Mouse (Mus musculus): ENCODE data around the gene Clca1. TPM values are rescaled to one million over a fixed set of nuclear protein-coding genes. Genes with fewer than 3 reads are reported as not detected.
"Not testable (repeated sequence)": the region's sequence is repeated elsewhere in the genome, so short reads cannot be mapped to it uniquely, and the experiment has no call there.

Gene Clca1
- total RNA-seq (2015) (not detected in 2 replicates), total RNA-seq (2017) (not detected in 2 replicates)

DNA sequence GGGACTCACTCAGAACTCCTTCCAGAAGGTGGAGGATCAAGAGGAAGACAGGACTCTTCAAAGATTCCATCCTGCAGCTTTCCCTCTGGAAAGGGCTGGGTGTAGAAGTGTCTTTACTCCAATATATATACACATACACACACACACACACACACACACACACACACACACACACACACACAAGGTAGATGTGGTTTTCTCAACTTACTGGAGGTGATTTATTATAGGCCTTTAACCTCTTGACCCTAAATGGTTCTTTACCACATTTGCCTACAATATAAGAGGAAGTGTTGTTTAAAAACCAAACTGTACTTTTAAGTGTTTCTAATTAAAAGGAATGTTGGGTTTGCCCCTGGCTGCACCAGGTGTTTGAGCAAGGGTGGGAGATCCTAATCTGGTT lies at the start of gene Clca1:
Gene Clca1 (minus strand): TSS at position 101 of the 400 bp plus-strand sequence.
- no peak for ATAC-seq (replicated peaks; ENCODE audit: poor library complexity)

DNA sequence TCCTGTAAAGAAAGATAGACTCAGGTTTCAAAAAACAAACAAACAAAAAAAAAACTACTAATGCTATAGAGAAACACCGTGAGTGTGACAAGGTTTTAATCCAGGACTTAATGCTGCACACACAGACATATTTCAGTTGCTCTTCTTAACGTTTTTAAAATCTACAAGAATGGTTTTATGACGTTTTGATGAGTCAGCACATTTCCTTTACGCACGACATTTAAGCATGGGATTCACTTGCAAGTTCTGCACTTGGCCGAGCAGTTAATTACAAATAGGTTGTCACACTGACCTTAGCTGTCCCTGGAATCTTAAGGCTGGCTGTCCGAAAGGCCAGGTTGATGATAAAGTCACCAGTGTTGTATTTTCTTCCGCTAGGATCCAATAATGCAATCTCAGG lies 48.3 kb upstream of the Clca1 start:
- ATAC-seq (replicated peaks; ENCODE audit: poor library complexity): no peak

DNA sequence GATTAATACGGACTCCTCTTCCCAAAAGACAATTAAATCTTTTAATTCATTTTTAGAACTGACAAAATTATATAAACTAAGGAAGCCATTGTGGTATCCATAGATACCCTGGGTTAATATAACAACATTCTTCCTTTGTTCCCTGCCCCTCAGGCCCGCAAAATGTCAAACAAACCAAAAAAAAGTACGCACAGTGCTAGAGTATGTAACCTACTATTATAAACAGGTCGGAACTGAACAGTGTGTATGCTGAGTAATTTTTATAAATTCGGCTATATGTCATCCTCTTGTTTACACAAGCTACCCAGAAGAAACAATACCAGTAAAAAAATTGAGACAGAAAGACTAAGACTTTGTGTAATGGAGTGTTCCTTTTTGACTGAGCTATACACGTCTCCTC lies 45.8 kb upstream of the Clca1 start:
- ATAC-seq (replicated peaks; ENCODE audit: poor library complexity): no peak

DNA sequence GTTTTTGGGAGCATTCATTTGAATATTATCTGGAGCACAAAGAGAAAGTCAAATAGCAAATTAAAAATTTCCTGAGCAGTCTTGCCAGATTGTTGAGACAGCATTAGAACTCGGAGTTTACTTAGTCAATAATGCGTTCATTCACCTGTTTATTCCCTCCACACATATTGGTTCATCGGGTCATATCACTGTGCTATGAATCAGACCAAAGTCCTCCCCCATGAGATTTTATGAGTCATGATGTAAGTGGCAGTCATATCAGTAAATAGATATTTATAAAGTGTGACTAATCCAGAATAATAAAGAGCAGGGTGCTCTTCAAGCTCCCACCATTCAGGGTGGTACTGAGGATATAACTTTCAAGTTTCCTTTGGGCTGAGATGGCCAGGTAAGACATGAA lies 39.8 kb upstream of the Clca1 start:
- no peak for ATAC-seq (replicated peaks; ENCODE audit: poor library complexity)

DNA sequence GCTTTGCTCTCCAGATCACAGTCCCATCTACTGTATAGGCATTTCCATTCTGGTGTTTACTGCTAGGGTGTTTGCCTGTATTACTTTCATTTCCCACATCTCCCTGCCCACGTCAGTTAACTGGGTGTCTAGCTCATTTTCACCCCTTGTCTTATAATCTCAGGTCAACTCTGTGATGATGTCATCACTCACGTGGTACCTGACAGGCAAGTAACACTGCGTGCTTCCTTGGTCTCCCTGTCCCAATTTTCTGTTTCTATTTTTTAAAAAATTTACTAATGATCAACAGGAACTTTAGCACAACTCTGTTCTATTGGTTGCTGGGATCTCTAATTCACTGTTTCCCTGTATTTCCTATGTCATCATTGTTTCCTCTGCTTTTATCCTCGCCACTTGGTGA lies 36.4 kb upstream of the Clca1 start:
- ATAC-seq (replicated peaks; ENCODE audit: poor library complexity): no peak

DNA sequence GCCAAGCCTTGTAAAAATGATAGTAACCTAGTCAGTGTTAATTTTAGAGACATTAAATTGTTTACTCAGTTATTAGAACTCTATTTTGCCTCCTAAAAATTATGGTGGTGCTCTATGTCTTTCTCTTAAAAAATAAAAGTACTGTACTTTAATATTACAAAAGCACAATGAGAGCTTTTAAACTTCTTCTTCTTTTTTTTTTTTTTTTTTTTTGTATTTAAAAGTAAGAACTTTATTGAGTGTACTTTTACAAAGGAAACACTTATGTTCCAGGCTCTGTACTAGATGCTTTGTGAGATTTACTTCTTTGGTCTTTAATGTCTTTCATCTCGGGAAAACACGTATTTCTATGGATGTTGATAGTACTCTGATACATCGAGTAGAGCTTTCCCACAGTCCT lies 22.6 kb upstream of the Clca1 start:
- ATAC-seq (replicated peaks; ENCODE audit: poor library complexity): not testable (repeated sequence)

DNA sequence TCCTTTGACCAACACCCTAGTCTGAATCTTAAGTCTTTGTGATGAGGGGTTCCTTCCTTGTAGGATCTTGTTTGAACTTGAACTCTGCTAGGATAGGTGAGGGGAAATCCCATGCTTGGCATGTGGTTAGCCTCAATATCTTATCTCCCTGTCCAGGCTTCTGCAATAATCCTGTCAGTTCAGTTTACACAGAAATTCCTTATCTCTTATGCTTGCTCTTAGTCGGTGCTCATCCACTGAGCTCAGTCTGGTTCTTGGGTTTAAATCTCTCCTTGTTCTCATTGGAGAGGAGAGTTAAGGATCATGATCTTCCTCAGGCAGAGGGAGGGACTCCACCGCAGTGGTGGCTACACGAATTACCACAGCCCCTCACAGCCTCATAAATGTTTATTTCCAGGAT lies 17.2 kb upstream of the Clca1 start:
- peak; percentile 98 for ATAC-seq (replicated peaks; ENCODE audit: poor library complexity)

DNA sequence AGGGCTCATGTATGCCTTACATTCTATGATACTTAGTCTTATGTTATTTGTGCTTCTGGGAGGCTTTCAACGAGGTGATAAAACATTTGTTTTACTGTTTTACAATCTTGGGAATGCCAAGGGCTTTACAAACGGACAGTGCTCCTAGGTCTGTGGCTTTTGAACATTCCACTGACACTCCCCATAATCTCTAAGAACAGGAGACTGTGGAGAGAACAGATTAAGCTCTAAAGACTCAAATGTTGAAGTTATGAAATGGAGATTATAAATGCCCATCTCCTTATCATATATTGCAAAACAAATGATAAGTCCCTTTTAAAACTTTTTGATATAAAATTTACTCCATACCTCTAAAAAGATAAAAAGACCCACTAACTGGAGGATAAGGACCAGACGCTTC lies 6.2 kb upstream of the Clca1 start:
- ATAC-seq (replicated peaks; ENCODE audit: poor library complexity): peak; percentile 42; the same call in 1 of the 2 replicates

DNA sequence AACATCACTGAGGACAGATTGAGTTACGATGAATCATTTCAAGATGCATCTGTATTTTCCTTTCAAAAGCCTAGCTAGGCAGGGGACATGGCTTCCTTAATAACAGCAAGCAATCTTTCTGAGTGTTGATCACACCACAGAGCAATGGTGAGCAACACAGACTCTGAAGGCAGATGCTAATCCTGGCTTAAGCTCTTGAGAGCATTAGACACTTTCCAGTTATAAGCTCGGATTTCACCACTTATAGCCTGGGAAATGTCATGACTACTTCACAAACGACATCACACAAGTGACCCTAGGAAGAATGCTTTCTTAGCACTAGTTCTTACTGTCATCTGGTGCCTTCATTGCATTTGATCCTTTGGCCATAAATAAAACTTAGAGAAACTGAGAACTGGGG lies 4.5 kb downstream of the Clca1 start:
- ATAC-seq (replicated peaks; ENCODE audit: poor library complexity): no peak

DNA sequence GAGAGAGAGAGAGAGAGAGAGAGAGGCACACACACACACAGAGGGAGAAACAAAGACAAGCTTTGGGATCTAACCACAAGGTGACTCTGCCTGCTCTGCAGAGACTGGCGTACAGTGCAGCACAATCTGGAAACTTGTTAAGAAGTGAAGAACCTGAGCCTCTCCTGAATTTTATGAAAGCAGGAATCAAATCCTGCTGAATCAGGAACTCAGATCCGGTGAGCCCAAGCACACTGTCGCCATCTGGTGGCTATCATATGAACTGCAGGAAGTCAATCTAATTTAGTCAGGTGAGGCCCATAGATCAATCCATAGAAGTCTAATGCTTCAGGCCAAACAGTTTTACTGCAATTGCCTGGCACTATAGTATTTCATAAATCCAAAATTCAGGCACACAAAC lies 5.8 kb downstream of the Clca1 start:
- ATAC-seq (replicated peaks; ENCODE audit: poor library complexity): peak; percentile 98

DNA sequence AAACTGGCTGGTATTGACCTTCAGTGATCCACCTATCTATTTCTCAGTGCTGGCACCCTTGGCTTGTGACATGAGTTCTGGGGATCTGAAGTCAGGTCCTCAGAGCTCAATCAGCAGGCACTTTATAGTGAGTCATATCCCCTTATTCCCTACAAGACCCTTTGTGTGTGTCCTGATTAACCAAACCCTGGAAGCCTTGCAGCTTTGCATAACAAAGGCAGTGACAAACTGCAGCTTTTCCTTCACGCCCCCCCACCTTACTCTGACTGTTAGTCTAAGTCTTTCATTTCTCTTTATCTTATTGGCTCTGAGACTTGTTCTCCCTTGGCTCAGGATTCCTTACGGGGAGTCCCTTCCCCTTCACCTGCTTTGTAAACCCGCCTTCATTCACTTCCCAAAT lies 14.8 kb downstream of the Clca1 start:
- no peak for ATAC-seq (replicated peaks; ENCODE audit: poor library complexity)

DNA sequence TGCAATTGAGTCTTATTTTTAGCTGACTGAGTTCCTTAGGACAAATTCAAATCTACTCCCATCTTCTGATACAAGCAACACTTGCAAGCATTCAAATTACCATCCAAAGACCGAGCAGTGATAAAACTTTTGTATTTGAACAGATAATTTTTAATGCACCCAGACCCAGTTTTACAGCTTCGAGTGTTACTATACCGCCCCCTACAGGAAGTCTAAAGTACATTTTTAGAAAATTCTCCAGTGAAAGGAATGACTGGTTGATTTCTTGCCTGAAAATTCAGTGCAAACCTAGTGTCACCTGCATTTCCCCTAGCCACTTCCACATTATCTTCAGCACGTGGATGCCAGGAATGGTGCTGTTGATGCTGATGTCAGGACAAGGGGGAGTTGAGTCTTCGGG lies 28.2 kb downstream of the Clca1 start:
- ATAC-seq (replicated peaks; ENCODE audit: poor library complexity): peak; percentile 63; the same call in 1 of the 2 replicates

DNA sequence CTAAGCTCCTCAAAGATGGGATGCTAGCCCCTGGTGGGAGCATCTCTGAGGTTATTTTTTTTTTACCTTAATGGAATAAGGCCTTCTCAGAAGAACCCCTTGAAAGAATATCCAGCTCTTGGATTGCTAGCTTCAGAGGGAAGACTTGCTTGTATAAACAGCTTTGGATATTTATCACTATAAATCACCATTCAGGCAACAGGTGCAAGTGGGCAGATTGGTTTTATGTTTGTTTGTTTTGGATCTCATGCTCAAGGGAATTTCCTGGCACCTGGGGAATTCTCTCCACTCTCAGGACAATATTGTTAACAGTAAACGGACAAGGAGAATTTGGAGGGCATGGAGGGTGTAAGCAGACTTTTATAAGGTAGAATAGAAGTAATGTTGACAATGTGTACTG lies 31.7 kb downstream of the Clca1 start:
- ATAC-seq (replicated peaks; ENCODE audit: poor library complexity): no peak

DNA sequence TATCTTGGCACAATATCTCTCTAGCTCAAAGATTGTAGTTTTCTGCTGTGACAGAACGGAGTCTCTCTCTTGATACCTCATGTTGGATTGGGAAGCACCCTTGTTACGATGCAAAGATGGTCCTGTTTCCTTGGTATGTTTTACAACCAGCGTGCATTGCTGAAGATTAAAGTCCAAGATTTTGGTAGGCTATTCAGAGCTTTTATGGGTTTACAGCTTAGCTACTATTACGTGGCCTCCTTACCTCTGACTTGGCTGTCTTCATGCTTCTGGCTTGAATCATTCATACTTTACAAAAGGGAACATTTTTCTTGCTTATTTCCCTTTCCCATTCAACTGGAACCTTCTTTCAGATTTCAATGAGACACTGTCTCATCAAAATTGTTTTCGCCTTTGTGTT lies 39.5 kb downstream of the Clca1 start:
- no peak for ATAC-seq (replicated peaks; ENCODE audit: poor library complexity)

DNA sequence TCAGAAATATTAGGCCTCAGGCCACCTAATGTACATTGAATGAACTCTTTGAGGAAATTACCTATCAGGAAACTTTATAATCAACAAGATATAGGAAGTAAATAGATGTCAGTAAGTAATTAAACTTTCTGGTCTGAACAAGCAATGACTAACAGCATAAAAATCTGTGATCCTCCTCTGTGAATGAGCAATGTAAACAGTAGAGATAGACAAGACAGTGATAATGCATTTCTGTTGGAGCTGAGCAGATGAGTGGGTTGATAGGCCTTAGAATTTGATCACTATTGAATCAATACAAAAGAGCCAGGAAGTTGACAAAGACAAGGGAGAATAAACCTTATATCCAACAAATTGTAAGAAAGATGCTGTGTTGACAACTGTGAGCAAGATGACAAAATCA lies 40.0 kb downstream of the Clca1 start:
- ATAC-seq (replicated peaks; ENCODE audit: poor library complexity): no peak

DNA sequence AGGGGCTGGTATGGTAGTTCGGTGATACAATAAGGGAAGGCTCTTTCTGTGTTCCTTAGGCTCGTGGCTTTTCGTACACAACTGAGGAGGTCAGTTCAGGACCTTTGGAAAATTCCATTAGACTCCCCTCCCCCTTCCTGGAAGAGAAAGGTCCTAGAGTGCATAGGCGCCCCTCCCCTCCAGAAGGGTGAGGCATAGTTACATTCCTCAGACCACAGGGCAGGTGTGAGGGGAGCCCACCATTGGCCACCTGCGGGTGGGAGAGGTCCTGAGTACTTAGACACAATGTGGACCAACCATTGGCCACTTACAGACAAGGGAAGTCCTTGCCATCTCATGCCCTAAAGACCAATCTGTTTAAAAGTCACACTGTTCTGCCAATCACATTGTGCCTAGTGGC lies 46.7 kb downstream of the Clca1 start:
- no peak for ATAC-seq (replicated peaks; ENCODE audit: poor library complexity)

DNA sequence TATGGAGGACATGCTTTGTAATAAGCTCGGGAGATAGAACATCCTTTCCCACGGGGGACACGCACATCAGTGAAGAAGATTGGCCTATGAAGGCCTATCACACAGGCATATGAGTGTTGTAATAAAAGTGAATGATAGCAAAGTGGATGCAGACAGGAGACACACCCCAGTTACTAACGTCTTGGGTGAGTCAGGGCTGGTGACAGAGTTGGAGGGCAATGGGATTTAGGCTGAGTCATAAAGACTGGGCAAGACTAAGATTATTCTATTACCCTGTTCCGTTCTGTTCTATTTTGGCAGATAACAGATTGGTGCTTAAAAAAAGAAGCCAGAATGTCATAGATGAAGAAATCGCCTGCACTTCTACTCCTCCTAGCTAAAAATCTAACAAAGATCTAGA lies 52.0 kb downstream of the Clca1 start:
- no peak for ATAC-seq (replicated peaks; ENCODE audit: poor library complexity)

DNA sequence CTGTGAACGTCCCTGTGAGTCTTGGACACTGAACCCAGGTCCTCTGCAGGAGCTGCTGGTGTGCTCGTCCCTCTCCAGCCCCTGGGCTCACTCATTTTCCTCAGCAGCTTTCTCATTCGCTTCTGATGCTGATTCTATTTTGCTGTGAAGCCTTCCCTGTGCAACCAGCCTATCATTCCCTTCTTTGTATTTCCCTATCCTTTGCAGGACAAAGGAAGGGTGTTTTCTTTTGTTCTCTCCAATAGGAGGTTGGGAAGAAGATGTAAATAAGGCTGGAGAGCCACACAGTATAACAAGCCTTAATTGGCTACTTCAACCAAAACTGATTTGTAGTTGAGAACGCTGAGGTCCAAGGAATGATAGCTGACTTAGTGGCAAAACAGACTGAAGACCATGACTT lies 54.9 kb downstream of the Clca1 start:
- no peak for ATAC-seq (replicated peaks; ENCODE audit: poor library complexity)

DNA sequence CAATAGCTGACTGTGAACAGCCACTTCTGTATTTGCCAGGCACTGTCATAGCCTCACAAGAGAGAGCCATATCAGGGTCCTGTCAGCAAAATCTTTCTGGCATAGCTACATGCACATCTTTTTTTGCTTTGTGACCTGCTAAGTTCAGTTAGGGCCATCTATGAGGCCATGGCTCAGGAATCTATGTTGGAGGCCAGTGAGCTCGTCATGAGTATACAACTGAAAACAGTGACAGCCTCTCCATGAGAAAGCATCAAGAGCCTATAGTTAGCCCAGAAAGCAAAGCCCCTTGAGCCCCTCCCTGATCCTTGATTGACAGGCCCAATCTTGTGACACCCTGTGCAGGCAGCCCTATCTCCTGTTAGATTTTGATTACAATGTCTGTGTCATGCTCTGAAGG lies 56.5 kb downstream of the Clca1 start:
- no peak for ATAC-seq (replicated peaks; ENCODE audit: poor library complexity)

DNA sequence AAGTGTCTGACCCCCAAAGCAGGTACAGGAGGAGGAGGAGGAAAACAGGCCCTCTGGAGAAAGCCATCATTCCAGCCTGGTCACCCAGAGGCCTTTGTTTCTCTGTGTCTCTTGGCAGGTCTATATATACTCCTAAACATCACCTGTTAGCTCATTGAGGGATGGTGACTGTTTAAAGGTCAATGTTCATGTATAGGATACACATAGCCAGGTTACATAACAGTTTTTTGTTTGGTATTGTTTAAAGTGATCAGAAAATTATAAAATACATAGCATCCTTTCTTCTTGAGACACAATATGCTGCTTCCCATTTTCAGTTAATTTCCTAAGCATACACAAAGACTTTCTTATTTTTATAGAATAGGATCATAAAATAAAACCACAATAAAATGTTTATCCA lies 57.6 kb downstream of the Clca1 start, which contains the start of gene Clca4a:
Gene Clca4a (minus strand): TSS at position 101 of the 400 bp plus-strand sequence.
- ATAC-seq (replicated peaks; ENCODE audit: poor library complexity): no peak

DNA sequence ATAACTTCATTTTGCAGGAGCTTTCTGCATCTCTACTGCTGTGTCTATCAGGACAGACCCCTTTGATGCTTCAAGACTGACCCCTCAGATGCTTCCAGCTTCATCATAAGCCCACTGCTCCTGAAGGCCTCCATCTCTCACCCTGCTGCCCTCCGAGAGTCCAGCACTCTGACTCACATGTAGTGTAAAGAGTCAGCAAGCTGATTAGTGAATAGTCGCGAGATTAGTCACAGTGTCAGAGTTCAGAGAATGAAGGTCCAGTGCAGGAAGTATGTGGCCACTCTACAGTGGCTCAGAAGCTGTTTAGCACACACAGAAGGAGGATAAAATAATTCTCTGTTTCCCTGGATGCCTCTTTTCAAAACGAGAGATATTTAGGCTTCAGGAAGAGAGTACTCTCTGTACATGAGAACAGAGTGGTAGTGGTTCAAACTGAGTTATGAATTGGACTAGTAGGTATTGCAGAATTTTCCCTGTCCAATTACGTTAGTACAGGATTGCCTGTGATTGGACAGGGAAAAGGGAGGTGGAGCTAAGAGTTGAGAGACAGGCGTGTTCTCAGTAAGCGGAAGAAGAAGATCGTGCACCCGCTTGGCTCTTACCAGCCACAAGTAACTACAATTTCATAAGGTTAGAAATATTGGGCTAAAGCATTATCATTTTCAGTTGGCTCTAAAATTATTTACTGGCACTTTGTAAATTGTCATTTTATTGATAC lies 60.9 kb downstream of the Clca1 start:
- no peak for ATAC-seq (replicated peaks; ENCODE audit: poor library complexity)

DNA sequence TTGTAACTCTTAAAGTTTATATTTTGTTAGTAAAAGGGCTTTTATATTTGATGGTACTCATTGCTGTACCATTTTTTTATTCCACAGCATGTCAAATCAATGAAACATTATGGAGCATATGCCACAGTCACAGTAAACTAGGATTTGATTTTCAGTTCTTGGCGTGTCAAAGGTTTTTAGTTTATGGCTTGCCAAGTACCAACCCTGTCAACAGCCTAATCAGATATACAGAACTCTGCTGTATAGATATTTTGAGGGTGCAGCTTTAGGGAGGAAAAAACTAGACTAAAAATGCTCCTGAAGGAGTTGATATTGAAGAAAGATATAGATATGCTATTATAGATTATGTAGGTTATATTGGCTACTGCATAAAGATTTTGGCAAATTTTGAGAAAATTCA lies 62.8 kb downstream of the Clca1 start:
- ATAC-seq (replicated peaks; ENCODE audit: poor library complexity): no peak

DNA sequence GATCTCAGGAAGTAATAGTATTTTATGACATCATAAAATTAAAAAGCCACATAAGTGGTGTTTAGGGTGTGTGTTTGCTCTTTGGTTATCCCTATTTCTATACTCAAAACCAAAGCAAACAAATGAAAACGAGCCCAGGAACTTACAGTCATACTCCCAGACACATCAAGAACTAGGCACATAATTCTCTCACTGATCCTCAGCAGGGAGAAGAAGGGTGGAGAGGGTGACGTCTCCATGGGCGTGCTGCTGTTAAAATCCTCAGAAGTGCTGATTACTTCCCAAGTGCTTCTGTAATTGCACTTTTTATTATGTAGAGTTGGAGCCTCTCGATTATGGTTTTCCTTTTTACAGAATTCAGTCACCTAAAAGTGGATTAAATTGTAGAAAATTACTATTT lies 66.5 kb downstream of the Clca1 start:
- ATAC-seq (replicated peaks; ENCODE audit: poor library complexity): no peak
